27 mouse cellular contexts compared by ENCODE assay signal in the genomic region with DNA sequence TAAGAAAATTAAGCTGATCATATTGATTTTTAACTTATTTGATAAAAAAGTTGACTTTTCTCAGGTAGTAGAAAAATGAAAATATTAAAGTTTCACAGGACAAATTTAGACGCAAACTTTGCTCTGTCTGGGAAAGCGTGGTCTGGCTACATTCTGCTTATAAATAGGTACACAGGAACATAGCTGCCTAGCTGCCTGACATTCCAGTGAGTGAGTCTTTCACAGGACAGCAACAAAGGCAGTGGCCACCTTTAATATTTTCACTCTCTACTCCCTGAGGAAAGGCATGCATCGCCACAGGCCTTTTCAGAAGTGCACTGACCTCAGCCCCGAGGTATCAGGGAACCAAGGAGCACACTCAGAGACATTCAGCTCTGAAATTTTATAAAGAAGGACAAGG. TPM values are rescaled to one million over a fixed set of nuclear protein-coding genes. Genes with fewer than 3 reads are reported as not detected.
A peak's percentile ranks its signal among the peaks of the same experiment; 100 is the strongest.
DNase-seq lines count a peak whose midpoint lies in the region; ATAC-seq and TF ChIP-seq lines count a peak whose summit lies in the region.
"Had no signal": no experiment of that assay in that cellular context is flagged by ENCODE, and none has a peak within 500 bp of the region (broad histone marks: within the 10 kb centered on the region; RNA-seq: fewer than 3 reads in every experiment).

No protein-coding gene starts in this region.

- H3K36me3 ChIP-seq in heart, embryonic 12.5 days, result no peaks in the 10 kb centered on the region
- H3K36me3 ChIP-seq in heart, embryonic 15.5 days, result no peaks in the 10 kb centered on the region
- no peaks in the 10 kb centered on the region for H3K36me3 ChIP-seq in heart, adult 2 months (ENCODE audit: control insufficient read depth, insufficient read depth, low read length)
- H3K36me3 ChIP-seq: G1E; hindbrain, embryonic 10.5 days; intestine, embryonic 15.5 days; kidney, embryonic 15.5 days had no signal

- no peak for TF ChIP-seq POLR2A in heart, adult 2 months (IDR thresholded peaks at IDR 0.05; ENCODE audit: insufficient read depth, low read depth, low read length)

- TF ChIP-seq EP300 in heart, adult 2 months (IDR thresholded peaks at IDR 0.05; ENCODE audit: insufficient read depth, low read depth, low read length), result no peak

- intact Hi-C loops in heart, postnatal 36 days (cut with DNase I), result no loop called here
- intact Hi-C loops in heart, postnatal 10 days (cut with DNase I), result no loop called here
- intact Hi-C loops in heart, adult 2 months (cut with DNase I), result no loop called here

- WGBS in heart, embryonic 12.5 days, result 40% methylated on average over 4 of the region's 4 CpGs
- 39% methylated on average over 4 of the region's 4 CpGs for WGBS in heart, embryonic 15.5 days
- 60% methylated on average over 4 of the region's 4 CpGs for WGBS in heart, adult 2 months

- no peaks in the 10 kb centered on the region for H3K27me3 ChIP-seq in heart, embryonic 12.5 days (replicated peaks)
- H3K27me3 ChIP-seq in heart, embryonic 15.5 days, result no peaks in the 10 kb centered on the region
- no peaks in the 10 kb centered on the region for H3K27me3 ChIP-seq in heart, adult 2 months (ENCODE audit: control insufficient read depth, insufficient read depth, low read length)
- H3K27me3 ChIP-seq: CH12.LX; forebrain, embryonic 13.5 days; hindbrain, embryonic 13.5 days; intestine, embryonic 15.5 days; kidney, embryonic 15.5 days had no signal

- H3K79me2 ChIP-seq in heart, adult 2 months (replicated peaks; ENCODE audit: control insufficient read depth, insufficient read depth, low read length), result no peaks in the 10 kb centered on the region

- peak overlapping the region; percentile 14; the same call in 1 of the 2 replicates for H3K4me2 ChIP-seq in heart, embryonic 12.5 days
- H3K4me2 ChIP-seq in heart, embryonic 15.5 days, result peak overlapping the region; percentile 41
- H3K4me2 ChIP-seq: forebrain, embryonic 13.5 days; hindbrain, embryonic 13.5 days; intestine, embryonic 15.5 days; kidney, embryonic 15.5 days had no signal

- ATAC-seq in heart, embryonic 12.5 days (ENCODE audit: insufficient number of reproducible peaks, low FRiP score), result no peak
- no peak for ATAC-seq in heart, embryonic 15.5 days (replicated peaks; ENCODE audit: insufficient number of reproducible peaks, insufficient read depth, low FRiP score, low read depth)
- ATAC-seq: forebrain, embryonic 13.5 days; forebrain, embryonic 16.5 days; hindbrain, embryonic 16.5 days; intestine, embryonic 15.5 days; Patski had no signal

- H3K9ac ChIP-seq in heart, embryonic 12.5 days, result no peak overlapping the region
- no peak overlapping the region for H3K9ac ChIP-seq in heart, embryonic 15.5 days
- no peak overlapping the region for H3K9ac ChIP-seq in heart, adult 2 months (ENCODE audit: low read depth, low read length)
- H3K9ac ChIP-seq: forebrain, embryonic 13.5 days; hindbrain, embryonic 13.5 days; intestine, embryonic 15.5 days; kidney, embryonic 15.5 days had no signal

- TF ChIP-seq CTCF in heart, adult 2 months (IDR thresholded peaks at IDR 0.05), result no peak

- no peaks in the 10 kb centered on the region for H3K4me1 ChIP-seq in heart, embryonic 12.5 days (replicated peaks)
- H3K4me1 ChIP-seq in heart, embryonic 15.5 days (replicated peaks), result no peaks in the 10 kb centered on the region
- no peaks in the 10 kb centered on the region for H3K4me1 ChIP-seq in heart, adult 2 months (ENCODE audit: control insufficient read depth, insufficient read depth, low read length)
- H3K4me1 ChIP-seq: forebrain, embryonic 10.5 days; forebrain, embryonic 13.5 days; hindbrain, embryonic 10.5 days; hindbrain, embryonic 13.5 days; intestine, embryonic 15.5 days; kidney, embryonic 15.5 days had no signal

- DNase-seq in heart, adult 9 months (ENCODE audit: low spot score in 2 of 2), result no peak
- DNase-seq in heart, postnatal 36 days, result no peak
- peak; percentile 13 to 24 for DNase-seq in heart, postnatal 10 days
- no peak for DNase-seq in heart, adult 2 months
- DNase-seq: adrenal gland, postnatal 10 days; adrenal gland, postnatal 36 days; B cell, adult 2 months; cerebellum, adult 18-20 months; cerebellum, adult 9-10 months; cerebellum, postnatal 14 days; gastrocnemius, postnatal 10 days; gastrocnemius, postnatal 36 days; kidney, adult 11 months; kidney, adult 8-10 months had no signal

- peak overlapping the region; percentile 66; the same call in 1 of the 2 replicates for H3K27ac ChIP-seq in heart, embryonic 12.5 days (ENCODE audit: poor library complexity, severe bottlenecking)
- peak overlapping the region; percentile 79 for H3K27ac ChIP-seq in heart, embryonic 15.5 days
- no peak overlapping the region for H3K27ac ChIP-seq in heart, adult 2 months
- H3K27ac ChIP-seq: forebrain, embryonic 10.5 days; forebrain, embryonic 13.5 days; hindbrain, embryonic 10.5 days; hindbrain, embryonic 13.5 days; intestine, embryonic 15.5 days; kidney, embryonic 15.5 days had no signal

- no peaks in the 10 kb centered on the region for H3K9me3 ChIP-seq in heart, embryonic 12.5 days (replicated peaks)
- no peaks in the 10 kb centered on the region for H3K9me3 ChIP-seq in heart, embryonic 15.5 days (replicated peaks)
- H3K9me3 ChIP-seq: forebrain, embryonic 10.5 days; forebrain, embryonic 13.5 days; G1E; hindbrain, embryonic 10.5 days; hindbrain, embryonic 13.5 days; intestine, embryonic 15.5 days; kidney, embryonic 15.5 days had no signal

- H3K4me3 ChIP-seq in heart, embryonic 12.5 days, result no peak overlapping the region
- H3K4me3 ChIP-seq in heart, embryonic 15.5 days, result no peak overlapping the region
- H3K4me3 ChIP-seq in heart, adult 2 months, result no peak overlapping the region
- H3K4me3 ChIP-seq: forebrain, embryonic 10.5 days; forebrain, embryonic 13.5 days; hindbrain, embryonic 10.5 days; hindbrain, embryonic 13.5 days; intestine, embryonic 15.5 days; kidney, embryonic 15.5 days had no signal

RNA-seq across cellular contexts. Expression of a gene that starts 31.5 kb away (rescaled TPM):
- polyA plus RNA-seq in heart, embryonic 12.5 days (2016; fragmentation: Nextera tagmentation; extraction: Ambion mirVana), result 11.6 and 14.1 TPM in 2 replicates
- polyA plus RNA-seq in heart, embryonic 15.5 days (2015; fragmentation: Nextera tagmentation; extraction: Ambion mirVana), result 7.7 and 8.5 TPM in 2 replicates
- 1 to 10 TPM; 3.7 TPM for total RNA-seq in heart, postnatal 36 days (2021)
- 1 to 10 TPM; 7.8 to 9.6 TPM for total RNA-seq in heart, postnatal 10 days (2021)
- 1 to 10 TPM; 2.3 to 4.0 TPM for total RNA-seq in heart, adult 2 months (2021)
- 1.3 and 2.6 TPM in 2 replicates for polyA plus RNA-seq in heart, adult 2 months (2012; rRNA removed)

Comparison
In these comparisons a context has a peak if more than half of its experiments do, and no peak if none do; other contexts are left out.
1. DNase-seq: peak in heart, postnatal 10 days (2 of 2); none in heart, adult 9 months (0 of 2), heart, postnatal 36 days (0 of 2) and heart, adult 2 months (0 of 2).